Mouse (Mus musculus) bone marrow macrophage, adult 2 months (primary cell): ENCODE measurements around the gene Lrba. TPM values are rescaled to one million over a fixed set of nuclear protein-coding genes. Genes with fewer than 3 reads are reported as not detected.

Experiments
- H3K27ac ChIP-seq: 2 replicates; pipeline ENCODE4 v1.5.1; 2012; ENCODE audit warnings: low read depth, low read length; ENCODE audit not compliant: insufficient read depth
- H3K4me1 ChIP-seq: 2 replicates; pipeline ENCODE4 v1.6.1; 2012; ENCODE audit warnings: low read length; ENCODE audit not compliant: control insufficient read depth, insufficient read depth
- H3K4me3 ChIP-seq: 2 replicates; pipeline ENCODE4 v1.5.1; 2012; ENCODE audit warnings: mild to moderate bottlenecking, low read length, moderate library complexity; ENCODE audit not compliant: insufficient read depth
- CTCF ChIP-seq: IDR thresholded peaks from 2 replicates; pipeline ENCODE4 v1.5.1; 2012; ENCODE audit warnings: low read depth, mild to moderate bottlenecking, low read length, moderate library complexity
- POLR2A ChIP-seq: IDR thresholded peaks from 2 replicates; pipeline ENCODE4 v1.6.1; 2012; ENCODE audit warnings: mild to moderate bottlenecking, low read depth, low read length, borderline replicate concordance
- polyA plus RNA-seq: library from polyadenylated mRNA; stranded (reverse); fragments of >200 nt; gene quantifications from 2 replicates; pipeline ENCODE4 v1.2.4, GENCODE M21; 2012; ENCODE audit not compliant: missing spikeins, insufficient read depth, insufficient read length

The Lrba gene
- polyA plus RNA-seq, 1 experiment: 5.8 TPM

DNA sequence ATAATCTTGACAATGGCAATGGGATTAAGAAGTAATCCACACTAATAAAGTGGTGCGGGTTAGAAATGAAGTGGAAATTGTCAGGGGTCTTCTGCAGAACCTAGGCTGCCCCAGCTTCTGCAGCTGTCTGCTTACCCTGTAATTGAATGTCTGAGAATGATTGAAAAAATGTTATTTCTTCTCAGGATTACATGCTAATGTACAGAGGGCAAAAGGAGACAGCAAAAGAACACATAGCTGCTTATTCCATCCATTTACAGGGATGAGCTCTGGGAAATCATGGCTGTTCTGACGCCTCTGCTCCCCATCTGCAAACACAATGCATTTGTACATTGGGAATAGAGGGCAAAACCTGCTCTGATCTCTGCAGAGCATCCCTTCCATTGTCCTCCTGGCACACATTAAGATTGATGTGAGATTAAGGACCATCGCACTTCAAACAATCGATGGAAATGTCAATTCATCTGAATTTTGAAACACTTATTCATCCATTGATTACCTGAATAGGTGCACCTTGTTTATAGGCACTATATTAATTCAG is 316.7 kb downstream of the Lrba start:
- Histone ChIP-seq H3K27ac (no peak overlapping the region), H3K4me1 (no peaks in the 10 kb centered on the region), H3K4me3 (no peak overlapping the region)
- TF ChIP-seq CTCF: no peak
- no peak for TF ChIP-seq POLR2A

DNA sequence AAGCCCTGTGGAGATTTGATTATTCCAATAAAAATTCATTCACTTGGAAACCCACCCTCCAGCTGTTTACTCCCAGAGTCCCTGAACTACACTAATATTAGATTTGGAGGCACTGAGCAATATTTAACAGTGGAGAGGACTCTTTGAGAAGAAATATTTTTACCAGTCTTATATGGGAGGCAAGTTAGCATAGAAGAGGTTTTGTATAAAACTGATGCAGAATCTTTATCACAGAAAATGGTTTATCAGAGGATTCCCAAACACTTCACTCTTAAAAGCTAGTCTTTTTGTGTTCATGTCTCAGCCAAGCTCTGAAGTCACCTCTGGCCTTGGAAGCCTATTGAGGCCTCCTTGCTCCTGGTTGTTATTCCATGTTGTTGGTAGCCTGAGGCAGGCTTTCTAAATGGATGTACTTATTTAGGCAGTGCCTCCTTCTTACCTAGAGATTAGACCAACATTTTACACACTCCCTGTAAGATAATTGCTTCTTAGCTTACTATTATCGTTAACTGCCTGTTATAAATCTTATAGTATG is 317.4 kb downstream of the Lrba start:
- Histone ChIP-seq H3K27ac (no peak overlapping the region), H3K4me3 (no peak overlapping the region), H3K4me1 (no peaks in the 10 kb centered on the region)
- no peak for TF ChIP-seq POLR2A
- no peak for TF ChIP-seq CTCF

DNA sequence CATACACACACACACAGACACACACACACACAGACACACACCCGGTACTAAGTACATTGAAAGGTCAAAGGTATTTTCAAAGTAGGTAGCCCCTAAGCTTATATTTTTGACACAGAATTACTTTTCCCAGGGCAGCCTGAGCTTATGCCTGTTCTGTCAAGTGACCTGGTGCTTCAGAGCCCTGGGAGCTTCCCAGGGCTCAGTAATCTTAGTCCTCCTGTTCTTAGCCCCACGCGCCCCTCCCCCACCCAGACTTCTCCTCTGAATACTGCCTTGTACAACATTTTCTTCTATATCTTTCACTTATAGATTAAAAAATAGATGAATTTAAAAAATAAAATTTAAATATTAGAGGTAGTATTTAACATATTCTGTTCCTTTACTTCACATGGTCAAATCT is 320.3 kb downstream of the Lrba start:
- Histone ChIP-seq H3K4me1 (peaks cover 3% of the 10 kb centered on the region; the same call in 1 of the 2 replicates), H3K27ac (no peak overlapping the region), H3K4me3 (no peak overlapping the region)
- TF ChIP-seq CTCF (no peak), POLR2A (no peak)

DNA sequence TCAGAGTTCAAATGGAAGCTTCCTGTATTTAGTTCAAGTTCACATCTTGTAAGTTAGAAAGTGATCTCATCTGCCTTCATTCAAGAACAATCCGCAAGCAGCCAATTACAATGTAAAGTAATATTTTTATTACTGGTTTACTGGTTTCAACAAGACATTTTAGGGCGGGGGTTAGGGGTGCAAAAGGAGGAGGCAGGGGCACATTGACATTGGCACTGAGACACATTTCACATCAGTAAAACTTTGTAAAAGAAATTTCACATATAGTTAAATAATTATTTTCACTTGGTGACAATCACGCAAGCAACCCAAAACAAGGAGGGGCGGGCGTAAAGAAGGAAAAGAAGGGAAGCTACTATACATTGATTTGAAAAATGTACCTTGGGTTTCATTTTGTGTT is 321.5 kb downstream of the Lrba start:
- no peak overlapping the region for H3K27ac ChIP-seq
- H3K4me3 ChIP-seq: peak overlapping the region; percentile 56
- TF ChIP-seq POLR2A (no peak), CTCF (no peak)
- H3K4me1 ChIP-seq: peaks cover 3% of the 10 kb centered on the region; the same call in 1 of the 2 replicates

DNA sequence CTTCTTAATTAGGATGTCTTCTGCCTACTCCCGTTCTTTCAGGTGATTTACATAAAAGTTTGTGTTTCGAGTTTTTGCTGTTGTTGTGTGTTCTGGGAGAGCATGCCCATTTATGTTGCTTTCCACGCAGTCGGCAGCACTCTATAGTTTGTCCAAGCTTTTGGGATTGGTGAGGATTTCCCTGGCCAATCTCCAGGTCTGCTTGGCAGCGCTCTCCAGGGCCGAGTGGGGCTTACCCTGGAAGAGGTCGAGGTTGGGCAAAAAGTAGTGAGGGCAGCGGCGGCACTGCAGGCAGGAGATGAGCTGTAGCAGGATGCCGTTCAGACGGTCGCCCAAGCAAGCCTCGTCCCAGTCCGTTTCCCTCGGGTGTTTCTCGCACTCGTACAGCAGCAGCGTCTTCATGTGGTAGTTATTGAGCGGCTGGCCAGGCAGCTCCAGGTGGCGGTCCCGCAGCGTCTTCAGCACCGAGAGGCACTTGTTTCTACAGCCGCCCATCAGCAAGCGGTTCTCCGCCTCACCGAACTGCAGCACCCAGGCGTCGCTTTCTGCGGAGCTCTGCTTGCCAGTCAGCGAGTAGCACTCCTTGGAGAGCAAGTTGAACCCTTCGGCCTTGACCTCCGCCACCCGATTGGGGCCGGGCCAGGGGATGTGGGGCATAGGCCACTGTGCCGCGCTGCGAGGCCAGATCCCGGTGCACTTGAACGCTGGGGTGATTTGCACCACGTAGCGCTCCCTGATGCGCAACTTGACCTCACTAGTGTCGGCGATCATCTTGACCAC is 322.2 kb downstream of the Lrba start:
- Histone ChIP-seq H3K27ac (no peak overlapping the region), H3K4me1 (peaks cover 3% of the 10 kb centered on the region; the same call in 1 of the 2 replicates), H3K4me3 (peak overlapping the region; percentile 56)
- no peak for TF ChIP-seq POLR2A
- no peak for TF ChIP-seq CTCF

DNA sequence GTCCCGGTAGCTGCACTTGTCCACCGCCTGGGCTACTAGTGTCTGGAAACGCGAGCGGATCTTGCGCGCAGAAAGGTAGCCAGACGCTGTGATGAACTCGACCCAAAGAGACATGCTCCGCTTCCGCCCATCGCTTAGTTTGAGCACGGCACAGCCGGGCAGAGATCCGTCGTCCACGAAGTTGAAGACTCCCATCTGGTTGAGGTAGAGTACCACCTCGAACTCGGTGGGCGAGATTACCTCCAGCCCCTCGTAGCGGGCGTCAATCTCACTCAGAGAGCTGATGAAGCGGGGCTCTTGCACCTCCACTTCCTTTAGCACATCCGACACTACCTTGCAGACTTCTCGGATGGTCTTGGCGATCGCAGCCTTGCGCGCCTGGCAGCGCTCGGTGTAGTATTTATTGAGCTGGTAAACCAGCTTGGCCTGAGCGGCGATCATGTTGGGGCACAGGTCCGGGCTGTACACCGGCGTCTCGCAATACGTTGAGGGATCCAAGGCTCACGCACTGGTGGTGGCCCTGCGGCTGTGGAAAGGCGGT is 322.8 kb downstream of the Lrba start:
- H3K4me1 ChIP-seq: peaks cover 3% of the 10 kb centered on the region; the same call in 1 of the 2 replicates
- peak overlapping the region; percentile 56 for H3K4me3 ChIP-seq
- no peak for TF ChIP-seq CTCF
- TF ChIP-seq POLR2A: no peak
- no peak overlapping the region for H3K27ac ChIP-seq

DNA sequence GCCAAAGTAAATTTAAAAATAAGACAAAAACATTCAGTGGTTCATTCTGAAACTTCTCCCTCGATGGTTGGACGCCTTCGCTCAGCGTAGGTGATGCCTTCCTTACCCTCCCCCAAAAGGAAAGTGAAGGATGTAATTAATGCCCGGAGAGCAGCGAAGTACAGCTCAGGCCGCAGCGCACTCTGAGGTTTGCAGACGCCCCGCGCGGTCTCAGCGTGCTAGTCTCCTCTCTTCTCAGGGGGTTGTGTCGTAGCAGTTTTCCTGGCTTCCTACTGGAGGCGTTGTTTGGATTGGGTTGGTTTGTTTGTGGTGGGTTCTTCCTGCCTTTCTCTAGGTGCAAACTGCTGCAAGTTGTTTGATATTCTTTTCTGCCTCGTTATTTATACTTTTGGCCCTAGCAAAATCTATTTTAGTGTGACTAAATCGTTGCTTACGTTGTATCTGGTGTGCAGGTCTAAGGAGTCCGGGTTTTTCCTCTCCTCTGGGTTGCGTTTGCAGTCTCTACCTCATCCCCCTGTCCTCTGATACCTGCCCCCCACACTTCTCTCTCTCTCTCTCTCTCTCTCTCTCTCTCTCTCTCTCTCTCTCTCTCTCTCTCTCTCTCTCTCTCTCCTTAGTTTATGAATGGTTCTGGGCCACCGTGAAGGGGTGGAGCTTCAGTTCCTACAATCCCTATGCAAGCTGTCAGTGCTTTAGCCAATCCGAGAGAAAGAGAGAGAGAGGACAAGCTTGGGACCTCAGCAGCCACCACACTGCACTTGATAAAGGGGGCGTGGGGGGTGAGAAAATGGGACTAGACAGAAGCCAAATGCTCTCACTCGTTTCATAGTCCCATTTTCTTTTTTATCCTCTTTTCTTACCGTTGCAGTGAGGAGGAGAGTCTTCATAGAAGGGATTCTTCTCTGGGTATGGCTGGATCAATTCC is 323.9 kb downstream of the Lrba start, which contains the start of gene Mab21l2:
Mab21l2 (minus strand) TSS at position 539 of the 925 bp plus-strand sequence.
- Histone ChIP-seq H3K4me3 (peak within 1 kb of the TSS; percentile 56), H3K27ac (no peak within 1 kb of the TSS), H3K4me1 (peaks cover 3% of the 10 kb centered on the region; the same call in 1 of the 2 replicates)
- TF ChIP-seq POLR2A (no peak), CTCF (no peak)

DNA sequence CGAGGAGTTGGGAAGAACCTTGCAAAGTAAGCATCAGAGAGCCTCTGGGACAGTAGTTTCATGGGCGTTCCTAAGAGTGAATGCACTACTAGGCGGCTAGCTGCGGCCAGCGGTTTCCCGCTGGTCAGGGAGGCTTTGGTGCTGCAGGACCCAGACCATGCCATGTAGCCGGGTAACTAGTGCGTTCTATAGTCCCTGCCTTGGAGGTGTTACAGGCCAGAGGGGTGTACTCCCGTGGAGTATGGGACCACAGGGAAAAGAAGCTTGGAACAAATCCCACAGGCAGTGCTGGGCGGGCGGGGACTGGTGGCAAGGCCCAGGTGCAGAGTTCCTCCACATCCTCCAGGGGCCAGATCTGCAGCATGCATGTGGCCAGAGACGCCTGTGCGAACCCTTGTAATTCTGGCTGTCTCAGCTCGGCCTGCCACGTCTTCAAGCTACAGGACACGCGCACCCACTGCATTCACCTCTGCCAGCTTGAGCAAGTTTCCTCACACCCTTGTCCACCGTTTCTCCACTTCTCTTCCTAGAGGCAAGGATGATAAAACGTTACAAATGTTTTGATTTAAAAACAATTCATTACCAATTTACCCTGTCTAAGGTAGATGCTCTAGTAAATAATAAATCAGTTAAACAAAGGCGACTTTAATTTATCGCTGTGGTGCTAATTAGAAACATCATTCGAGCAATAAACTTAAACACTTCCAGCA is 326.0 kb downstream of the Lrba start:
- TF ChIP-seq POLR2A: no peak
- TF ChIP-seq CTCF: no peak
- H3K4me3 ChIP-seq: no peak overlapping the region
- H3K27ac ChIP-seq: no peak overlapping the region
- H3K4me1 ChIP-seq: peaks cover 3% of the 10 kb centered on the region; the same call in 1 of the 2 replicates
